Mouse (Mus musculus) colon, adult 2 months (tissue): ENCODE results near the gene Gm1043. TPM values are rescaled to one million over a fixed set of nuclear protein-coding genes. Genes with fewer than 3 reads are reported as not detected.

Experiments
- polyA plus RNA-seq: library from polyadenylated mRNA; depleted of rRNA; stranded (reverse); fragments of >200 nt; gene quantifications from 2 replicates; pipeline ENCODE4 v1.2.3, GENCODE M21; 2012; rRNA removed

The Gm1043 gene
- 0.82 and 1.1 TPM in 2 replicates for polyA plus RNA-seq

GRCm38 (mm10) chr5:37085241-37085640 is at the start of gene Gm1043:
Gm1043 (plus strand) TSS chr5:37085370.

GRCm38 (mm10) chr5:37241651-37242151 is 156.5 kb downstream of the Gm1043 start, which contains the start of gene Crmp1:
Crmp1 (plus strand) TSS chr5:37241940.

Other genes starting within 250 kb of the Gm1043 start
- 1.9 TPM in 2 replicates for gene Ppp2r2c, start 216.9 kb upstream of the Gm1043 start, polyA plus RNA-seq
- 18.5 and 18.6 TPM in 2 replicates for gene Wfs1, start 96.2 kb upstream of the Gm1043 start, polyA plus RNA-seq
- gene Crmp1, start 156.6 kb downstream of the Gm1043 start, polyA plus RNA-seq: 3.3 and 3.8 TPM in 2 replicates